Mouse (Mus musculus) neural tube, embryonic 13.5 days (tissue): ENCODE data around the gene Naa30. TPM values are rescaled to one million over a fixed set of nuclear protein-coding genes. Genes with fewer than 3 reads are reported as not detected.

Experiments
- ATAC-seq: fragments of 200-750 bp; cut with Nextera tagmentation; 2 replicates; pipeline ENCODE4 v1.8.0; 2017; ENCODE audit warnings: low read depth, mild to moderate bottlenecking, moderate TSS enrichment, moderate library complexity
- H3K27ac ChIP-seq: fragments of 300-500 bp; sonication (generic); replicated peaks from 2 replicates; pipeline ENCODE4 v1.5.1; 2015; ENCODE audit warnings: moderate library complexity, mild to moderate bottlenecking, inconsistent platforms
- H3K27me3 ChIP-seq: fragments of 300-500 bp; sonication (generic); 2 replicates; pipeline ENCODE4 v1.6.1; 2015; ENCODE audit warnings: mild to moderate bottlenecking, inconsistent platforms
- H3K36me3 ChIP-seq: fragments of 300-500 bp; sonication (generic); 2 replicates; pipeline ENCODE4 v1.6.1; 2015; ENCODE audit warnings: mild to moderate bottlenecking, inconsistent platforms
- H3K4me1 ChIP-seq: fragments of 300-500 bp; sonication (generic); replicated peaks from 2 replicates; pipeline ENCODE4 v1.6.1; 2015; ENCODE audit warnings: inconsistent platforms
- H3K4me2 ChIP-seq: fragments of 300-500 bp; sonication (generic); 2 replicates; pipeline ENCODE4 v1.6.1; 2015; ENCODE audit warnings: inconsistent platforms, mild to moderate bottlenecking, moderate library complexity
- H3K4me3 ChIP-seq: fragments of 300-500 bp; sonication (generic); 2 replicates; pipeline ENCODE4 v1.5.1; 2015; ENCODE audit warnings: mild to moderate bottlenecking, inconsistent platforms
- H3K9ac ChIP-seq: fragments of 300-500 bp; sonication (generic); 2 replicates; pipeline ENCODE4 v1.6.1; 2015; ENCODE audit warnings: moderate library complexity, mild to moderate bottlenecking, inconsistent platforms
- H3K9me3 ChIP-seq: fragments of 300-500 bp; sonication (generic); 2 replicates; pipeline ENCODE4 v1.6.1; 2016; ENCODE audit warnings: inconsistent platforms
- WGBS: fragments of 180-500 bp; shearing (Covaris S2); methylation state at CpG from one replicate; pipeline ENCODE4 v1.1.7; 2015; 5-methylcytosine and 5-hydroxymethylcytosine counted together
- polyA plus RNA-seq: library from polyadenylated mRNA; unstranded; fragments of >200 nt; fragmentation: Nextera tagmentation; extraction: Ambion mirVana; gene quantifications from 2 replicates; pipeline ENCODE4 v1.2.1, GENCODE M21; 2015

The Naa30 gene
- polyA plus RNA-seq, 1 experiment from 2014 or later, result 13.5 TPM

GRCm38 (mm10) chr14:49234788-49235515, 62.9 kb downstream of the Naa30 start:
- Histone ChIP-seq H3K27ac (no peak overlapping the region), H3K4me2 (no peak overlapping the region), H3K9me3 (no peaks in the 10 kb centered on the region), H3K27me3 (no peaks in the 10 kb centered on the region), H3K4me1 (no peaks in the 10 kb centered on the region), H3K36me3 (no peaks in the 10 kb centered on the region), H3K9ac (no peak overlapping the region), H3K4me3 (no peak overlapping the region)
- ATAC-seq, result no peak
- WGBS, result 44% methylated on average over 9 of the region's 9 CpGs

DNA sequence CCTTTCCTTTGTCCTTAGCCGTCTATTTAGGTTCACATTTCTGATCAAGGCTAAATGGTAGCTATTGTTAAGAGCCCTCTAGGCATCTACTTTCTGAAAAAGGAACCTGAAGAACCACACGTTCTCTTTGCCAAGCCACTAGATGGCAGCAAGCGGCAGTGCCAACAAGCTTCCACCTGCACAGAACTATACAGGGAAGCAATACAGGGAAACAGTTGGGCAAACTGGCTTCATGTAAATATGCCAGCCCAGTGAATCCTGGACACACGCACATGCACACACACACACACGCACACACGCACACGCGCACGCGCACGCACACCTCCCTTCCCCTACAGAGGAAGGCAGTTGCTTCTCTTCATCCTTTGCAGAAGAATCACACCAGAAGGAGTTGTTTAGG, 66.2 kb downstream of the Naa30 start:
- Histone ChIP-seq H3K4me3 (no peak overlapping the region), H3K4me2 (no peak overlapping the region), H3K4me1 (no peaks in the 10 kb centered on the region), H3K27ac (no peak overlapping the region), H3K9me3 (no peaks in the 10 kb centered on the region), H3K36me3 (no peaks in the 10 kb centered on the region), H3K9ac (no peak overlapping the region), H3K27me3 (no peaks in the 10 kb centered on the region)
- peak; percentile 89 for ATAC-seq
- WGBS, result 34% methylated on average over 11 of the region's 11 CpGs

Other genes with a start within 250 kb of the Naa30 start
- gene Ap5m1, start 106.1 kb upstream of the Naa30 start, polyA plus RNA-seq, result 23.3 and 29.0 TPM in 2 replicates
- gene Exoc5, start 105.6 kb upstream of the Naa30 start, polyA plus RNA-seq, result 71.6 and 76.4 TPM in 2 replicates
- not detected in 2 replicates for gene ccdc198, start 73.2 kb downstream of the Naa30 start, polyA plus RNA-seq